16 mouse cellular contexts compared by ENCODE assay signal in the genomic region with DNA sequence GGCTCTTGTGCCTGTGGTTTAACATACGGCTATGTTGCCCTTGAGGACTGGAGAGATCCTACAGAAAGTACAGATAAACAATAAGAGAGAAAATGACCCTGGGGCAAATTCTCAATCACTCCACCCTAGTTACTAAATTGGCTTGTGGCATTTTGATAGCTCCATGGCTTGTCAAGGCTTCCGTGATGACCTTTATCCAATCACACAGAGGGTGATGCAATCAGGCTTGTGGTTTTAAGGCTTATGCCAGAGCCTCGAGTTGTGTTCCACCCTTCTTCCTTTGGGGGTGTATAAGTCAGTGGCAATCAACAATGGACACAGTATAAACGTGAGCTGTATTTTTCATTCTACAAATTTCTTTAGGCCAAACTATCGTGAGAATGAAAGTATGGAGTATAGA.
DNase-seq lines count a peak whose midpoint lies in the region; ATAC-seq and TF ChIP-seq lines count a peak whose summit lies in the region.
"Had no signal": no experiment of that assay in that cellular context is flagged by ENCODE, and none has a peak within 500 bp of the region (broad histone marks: within the 10 kb centered on the region; RNA-seq: fewer than 3 reads in every experiment).

No protein-coding gene starts in this region.

- no peaks in the 10 kb centered on the region for H3K36me3 ChIP-seq in forebrain, embryonic 11.5 days (ENCODE audit: control insufficient read depth, insufficient read depth, low read length)
- no peaks in the 10 kb centered on the region for H3K36me3 ChIP-seq in forebrain, postnatal 0 days (ENCODE audit: insufficient read depth)
- H3K36me3 ChIP-seq in embryonic facial prominence, embryonic 14.5 days (ENCODE audit: control insufficient read depth, insufficient read depth, low read length) = no peaks in the 10 kb centered on the region
- no peaks in the 10 kb centered on the region for H3K36me3 ChIP-seq in limb, embryonic 10.5 days
- H3K36me3 ChIP-seq: kidney, embryonic 15.5 days; liver, embryonic 15.5 days; midbrain, embryonic 12.5 days had no signal

- H3K27ac ChIP-seq in forebrain, embryonic 11.5 days (ENCODE audit: low read depth, low read length) = no peak overlapping the region
- H3K27ac ChIP-seq in forebrain, postnatal 0 days (ENCODE audit: low read depth, low read length) = no peak overlapping the region
- no peak overlapping the region for H3K27ac ChIP-seq in embryonic facial prominence, embryonic 14.5 days (replicated peaks; ENCODE audit: low read depth, low read length)
- no peak overlapping the region for H3K27ac ChIP-seq in limb, embryonic 10.5 days
- H3K27ac ChIP-seq: kidney, embryonic 15.5 days; liver, embryonic 15.5 days; midbrain, embryonic 12.5 days had no signal

- no peak for TF ChIP-seq CTCF in forebrain, postnatal 0 days (IDR thresholded peaks at IDR 0.05; ENCODE audit: low read depth)

- no peak overlapping the region for H3K9ac ChIP-seq in forebrain, embryonic 11.5 days (ENCODE audit: low read length)
- no peak overlapping the region for H3K9ac ChIP-seq in forebrain, postnatal 0 days
- H3K9ac ChIP-seq in embryonic facial prominence, embryonic 14.5 days (ENCODE audit: low read depth, low read length) = no peak overlapping the region
- H3K9ac ChIP-seq: kidney, embryonic 15.5 days; liver, embryonic 15.5 days; midbrain, embryonic 12.5 days had no signal

- no peaks in the 10 kb centered on the region for H3K4me1 ChIP-seq in forebrain, embryonic 11.5 days (replicated peaks; ENCODE audit: control insufficient read depth, insufficient read depth, low read length)
- H3K4me1 ChIP-seq in forebrain, postnatal 0 days (ENCODE audit: insufficient read depth) = no peaks in the 10 kb centered on the region
- peaks cover 4% of the 10 kb centered on the region; the same call in 1 of the 2 replicates for H3K4me1 ChIP-seq in embryonic facial prominence, embryonic 14.5 days (ENCODE audit: control insufficient read depth, insufficient read depth, low read length)
- H3K4me1 ChIP-seq in limb, embryonic 10.5 days = 0 out of 2 replicates have a peak, but pooled peaks cover 11% of the 10 kb centered on the region
- H3K4me1 ChIP-seq: kidney, embryonic 15.5 days; liver, embryonic 15.5 days; midbrain, embryonic 12.5 days had no signal

- no peak overlapping the region for H3K4me2 ChIP-seq in forebrain, embryonic 11.5 days (ENCODE audit: low read depth, low read length, severe bottlenecking)
- no peak overlapping the region for H3K4me2 ChIP-seq in forebrain, postnatal 0 days (ENCODE audit: low read depth)
- H3K4me2 ChIP-seq in embryonic facial prominence, embryonic 14.5 days (ENCODE audit: low read depth, low read length) = no peak overlapping the region
- H3K4me2 ChIP-seq: kidney, embryonic 15.5 days; liver, embryonic 15.5 days; midbrain, embryonic 12.5 days had no signal

- H3K4me3 ChIP-seq in forebrain, embryonic 11.5 days (ENCODE audit: low read depth, low read length) = no peak overlapping the region
- H3K4me3 ChIP-seq in forebrain, postnatal 0 days (ENCODE audit: low read depth, low read length) = no peak overlapping the region
- H3K4me3 ChIP-seq in embryonic facial prominence, embryonic 14.5 days (ENCODE audit: low read depth, low read length) = no peak overlapping the region
- H3K4me3 ChIP-seq in limb, embryonic 10.5 days = no peak overlapping the region
- H3K4me3 ChIP-seq: kidney, embryonic 15.5 days; liver, embryonic 15.5 days; midbrain, embryonic 12.5 days had no signal

- WGBS in forebrain, embryonic 11.5 days = 78% methylated on average over 5 of the region's 5 CpGs
- WGBS in forebrain, postnatal 0 days = 84% methylated on average over 5 of the region's 5 CpGs
- WGBS in embryonic facial prominence, embryonic 14.5 days = 46% methylated on average over 5 of the region's 5 CpGs
- 76% methylated on average over 5 of the region's 5 CpGs for WGBS in limb, embryonic 10.5 days

- H3K9me3 ChIP-seq in forebrain, embryonic 11.5 days (ENCODE audit: control insufficient read depth, low read length) = no peaks in the 10 kb centered on the region
- H3K9me3 ChIP-seq in forebrain, postnatal 0 days (ENCODE audit: low read length) = no peaks in the 10 kb centered on the region
- no peaks in the 10 kb centered on the region for H3K9me3 ChIP-seq in embryonic facial prominence, embryonic 14.5 days (ENCODE audit: control insufficient read depth, low read length)
- H3K9me3 ChIP-seq in limb, embryonic 10.5 days (replicated peaks) = no peaks in the 10 kb centered on the region
- H3K9me3 ChIP-seq: kidney, embryonic 15.5 days; liver, embryonic 15.5 days; midbrain, embryonic 12.5 days had no signal

- ATAC-seq in forebrain, embryonic 11.5 days (replicated peaks; ENCODE audit: low FRiP score) = no peak
- ATAC-seq in forebrain, postnatal 0 days = no peak
- no peak for ATAC-seq in embryonic facial prominence, embryonic 14.5 days (ENCODE audit: low read depth)
- ATAC-seq: hindbrain, embryonic 16.5 days had no signal

- DNase-seq in forebrain, embryonic 11.5 days (ENCODE audit: low spot score) = peak; percentile 44
- no peak for DNase-seq in forebrain, postnatal 0 days
- peak; percentile 55 for DNase-seq in ovary, adult 18-20 months (ENCODE audit: low spot score)
- no peak for DNase-seq in ovary, postnatal 14 days (ENCODE audit: low spot score)
- DNase-seq in embryonic facial prominence, embryonic 14.5 days (ENCODE audit: low spot score) = peak; percentile 74
- no peak for DNase-seq in kidney, adult 9 months
- no peak for DNase-seq in gastrocnemius, postnatal 25 days
- DNase-seq in limb, embryonic 10.5 days (ENCODE audit: low spot score) = no peak
- DNase-seq: B cell, adult 2 months; cerebellum, adult 18-20 months; retina, postnatal 1 day; thymus, adult 18-20 months had no signal

- no peaks in the 10 kb centered on the region for H3K27me3 ChIP-seq in forebrain, embryonic 11.5 days (ENCODE audit: control insufficient read depth, insufficient read depth, low read length)
- no peaks in the 10 kb centered on the region for H3K27me3 ChIP-seq in forebrain, postnatal 0 days (ENCODE audit: insufficient read depth, low read length)
- no peaks in the 10 kb centered on the region for H3K27me3 ChIP-seq in embryonic facial prominence, embryonic 14.5 days (replicated peaks; ENCODE audit: control insufficient read depth, insufficient read depth, low read length)
- H3K27me3 ChIP-seq in limb, embryonic 10.5 days (ENCODE audit: low read depth, poor library complexity, severe bottlenecking) = no peaks in the 10 kb centered on the region
- H3K27me3 ChIP-seq: kidney, embryonic 15.5 days; liver, embryonic 15.5 days; midbrain, embryonic 12.5 days had no signal

Comparison
In these comparisons a context has a peak if more than half of its experiments do, and no peak if none do; other contexts are left out.
1. DNase-seq: peak in forebrain, embryonic 11.5 days (single experiment), ovary, adult 18-20 months (single experiment) and embryonic facial prominence, embryonic 14.5 days (single experiment); none in forebrain, postnatal 0 days (single experiment), ovary, postnatal 14 days (single experiment), kidney, adult 9 months (single experiment), gastrocnemius, postnatal 25 days (single experiment) and limb, embryonic 10.5 days (single experiment).